15 mouse cellular contexts compared by ENCODE assay signal in genomic region chr6:139877476-139878361, GRCm38 (mm10).
A peak's percentile ranks its signal among the peaks of the same experiment; 100 is the strongest.
DNase-seq lines count a peak whose midpoint lies in the region; ATAC-seq and TF ChIP-seq lines count a peak whose summit lies in the region.
"Had no signal": no experiment of that assay in that cellular context is flagged by ENCODE, and none has a peak within 500 bp of the region (broad histone marks: within the 10 kb centered on the region; RNA-seq: fewer than 3 reads in every experiment).

No protein-coding gene starts in this region.

- H3K9ac ChIP-seq in limb, embryonic 14.5 days (ENCODE audit: low read depth, low read length, severe bottlenecking): no peak overlapping the region
- H3K9ac ChIP-seq in neural tube, embryonic 15.5 days (replicated peaks): no peak overlapping the region
- H3K9ac ChIP-seq in kidney, embryonic 14.5 days (ENCODE audit: low read depth, low read length): no peak overlapping the region
- H3K9ac ChIP-seq: limb, embryonic 13.5 days had no signal

- H3K9me3 ChIP-seq in limb, embryonic 14.5 days (ENCODE audit: control insufficient read depth, low read length): no peaks in the 10 kb centered on the region
- no peaks in the 10 kb centered on the region for H3K9me3 ChIP-seq in limb, embryonic 10.5 days (replicated peaks)
- no peaks in the 10 kb centered on the region for H3K9me3 ChIP-seq in neural tube, embryonic 15.5 days (replicated peaks)
- H3K9me3 ChIP-seq in kidney, embryonic 14.5 days (ENCODE audit: control insufficient read depth, low read length): no peaks in the 10 kb centered on the region
- H3K9me3 ChIP-seq: limb, embryonic 13.5 days had no signal

- WGBS in limb, embryonic 14.5 days: 57% methylated on average over 6 of the region's 6 CpGs
- 88% methylated on average over 6 of the region's 6 CpGs for WGBS in limb, embryonic 10.5 days
- 41% methylated on average over 6 of the region's 6 CpGs for WGBS in neural tube, embryonic 15.5 days
- WGBS in kidney, embryonic 14.5 days: 59% methylated on average over 6 of the region's 6 CpGs

- H3K27me3 ChIP-seq in limb, embryonic 14.5 days (ENCODE audit: control insufficient read depth, insufficient read depth, low read length): no peaks in the 10 kb centered on the region
- H3K27me3 ChIP-seq in limb, embryonic 10.5 days (ENCODE audit: low read depth, poor library complexity, severe bottlenecking): no peaks in the 10 kb centered on the region
- no peaks in the 10 kb centered on the region for H3K27me3 ChIP-seq in neural tube, embryonic 15.5 days (replicated peaks)
- no peaks in the 10 kb centered on the region for H3K27me3 ChIP-seq in kidney, embryonic 14.5 days (ENCODE audit: control insufficient read depth, insufficient read depth, low read length)
- H3K27me3 ChIP-seq: limb, embryonic 13.5 days; Patski had no signal

- ATAC-seq in limb, embryonic 14.5 days (ENCODE audit: low FRiP score, low read depth): no peak; the same call in 1 of the 2 replicates
- peak; percentile 38; the same call in 1 of the 2 replicates for ATAC-seq in neural tube, embryonic 15.5 days (ENCODE audit: low FRiP score)
- no peak for ATAC-seq in kidney, embryonic 14.5 days (ENCODE audit: low FRiP score, low TSS enrichment)
- ATAC-seq: intestine, embryonic 16.5 days; midbrain, embryonic 16.5 days had no signal

- no peak overlapping the region for H3K4me3 ChIP-seq in limb, embryonic 14.5 days (replicated peaks; ENCODE audit: low read length)
- no peak overlapping the region for H3K4me3 ChIP-seq in limb, embryonic 10.5 days
- H3K4me3 ChIP-seq in neural tube, embryonic 15.5 days (replicated peaks): no peak overlapping the region
- H3K4me3 ChIP-seq in kidney, embryonic 14.5 days (ENCODE audit: low read length): no peak overlapping the region
- H3K4me3 ChIP-seq: limb, embryonic 13.5 days had no signal

- H3K4me1 ChIP-seq in limb, embryonic 14.5 days (ENCODE audit: control insufficient read depth, insufficient read depth, low read length): no peaks in the 10 kb centered on the region
- no peaks in the 10 kb centered on the region for H3K4me1 ChIP-seq in limb, embryonic 10.5 days
- 0 out of 2 replicates have a peak, but pooled peaks cover 3% of the 10 kb centered on the region for H3K4me1 ChIP-seq in neural tube, embryonic 15.5 days
- H3K4me1 ChIP-seq in kidney, embryonic 14.5 days (ENCODE audit: control insufficient read depth, insufficient read depth, low read length): no peaks in the 10 kb centered on the region
- H3K4me1 ChIP-seq: limb, embryonic 13.5 days had no signal

- no peak for TF ChIP-seq POLR2A in limb, embryonic 14.5 days (IDR thresholded peaks at IDR 0.05; ENCODE audit: borderline replicate concordance, extremely low read depth, insufficient read depth, insufficient read length)

- no peak overlapping the region for H3K27ac ChIP-seq in limb, embryonic 14.5 days (replicated peaks; ENCODE audit: low read depth, low read length)
- H3K27ac ChIP-seq in limb, embryonic 10.5 days: no peak overlapping the region
- H3K27ac ChIP-seq in neural tube, embryonic 15.5 days (replicated peaks): no peak overlapping the region
- no peak overlapping the region for H3K27ac ChIP-seq in kidney, embryonic 14.5 days (ENCODE audit: low read depth, low read length)
- H3K27ac ChIP-seq: limb, embryonic 13.5 days had no signal

- intact Hi-C loops in heart, postnatal 25 days (cut with DNase I): no loop called here

- no peak overlapping the region for H3K4me2 ChIP-seq in limb, embryonic 14.5 days (replicated peaks; ENCODE audit: low read depth, low read length, severe bottlenecking)
- no peak overlapping the region for H3K4me2 ChIP-seq in neural tube, embryonic 15.5 days
- H3K4me2 ChIP-seq in kidney, embryonic 14.5 days (replicated peaks; ENCODE audit: low read depth, low read length): no peak overlapping the region
- H3K4me2 ChIP-seq: limb, embryonic 13.5 days had no signal

- H3K36me3 ChIP-seq in limb, embryonic 14.5 days (ENCODE audit: control insufficient read depth, insufficient read depth, low read length): no peaks in the 10 kb centered on the region
- no peaks in the 10 kb centered on the region for H3K36me3 ChIP-seq in limb, embryonic 10.5 days
- no peaks in the 10 kb centered on the region for H3K36me3 ChIP-seq in neural tube, embryonic 15.5 days
- H3K36me3 ChIP-seq in kidney, embryonic 14.5 days (ENCODE audit: control insufficient read depth, insufficient read depth, low read length): no peaks in the 10 kb centered on the region
- H3K36me3 ChIP-seq: limb, embryonic 13.5 days had no signal

- DNase-seq in heart, adult 11 months: peak; percentile 86
- DNase-seq in heart, postnatal 25 days (ENCODE audit: low spot score): no peak
- DNase-seq in limb, embryonic 14.5 days (ENCODE audit: low spot score): peak; percentile 29
- DNase-seq in limb, embryonic 10.5 days (ENCODE audit: low spot score): no peak
- peak; percentile 21 for DNase-seq in adrenal gland, postnatal 10 days
- no peak for DNase-seq in urinary bladder, postnatal 4 days (ENCODE audit: low spot score in 2 of 2)
- DNase-seq: cerebellum, adult 11-12 months; kidney, postnatal 25 days; thymus, adult 2 months had no signal

Comparison
In these comparisons a context has a peak if more than half of its experiments do, and no peak if none do; other contexts are left out.
1. DNase-seq: peak in heart, adult 11 months (single experiment), limb, embryonic 14.5 days (single experiment) and adrenal gland, postnatal 10 days (single experiment); none in heart, postnatal 25 days (single experiment), limb, embryonic 10.5 days (single experiment) and urinary bladder, postnatal 4 days (0 of 2).